Mouse (Mus musculus) limb, embryonic 14.5 days (tissue): ENCODE data around the gene Cacna1b. TPM values are rescaled to one million over a fixed set of nuclear protein-coding genes. Genes with fewer than 3 reads are reported as not detected.
A peak's percentile ranks its signal among the peaks of the same experiment; 100 is the strongest.

Experiments
- ATAC-seq: fragments of 200-750 bp; cut with Nextera tagmentation; 2 replicates; pipeline ENCODE4 v1.8.0; 2017; ENCODE audit warnings: low read depth, moderate number of reproducible peaks, moderate TSS enrichment; ENCODE audit not compliant: low FRiP score
- DNase-seq: peaks from one replicate; pipeline ENCODE4 v3.0.0-alpha.2; 2015; ENCODE audit warnings: low spot score
- H3K27ac ChIP-seq: fragments of 300-500 bp; sonication (generic); replicated peaks from 2 replicates; pipeline ENCODE4 v1.5.1; 2014; ENCODE audit warnings: low read depth, mild to moderate bottlenecking, low read length, moderate library complexity, mixed read lengths
- H3K27me3 ChIP-seq: fragments of 300-500 bp; sonication (generic); 2 replicates; pipeline ENCODE4 v1.6.1; 2014; ENCODE audit warnings: low read length, mixed read lengths; ENCODE audit not compliant: control insufficient read depth, insufficient read depth
- H3K36me3 ChIP-seq: fragments of 300-500 bp; sonication (generic); 2 replicates; pipeline ENCODE4 v1.6.1; 2014; ENCODE audit warnings: mild to moderate bottlenecking, low read length, moderate library complexity, mixed read lengths; ENCODE audit not compliant: control insufficient read depth, insufficient read depth
- H3K4me1 ChIP-seq: fragments of 300-500 bp; sonication (generic); 2 replicates; pipeline ENCODE4 v1.6.1; 2014; ENCODE audit warnings: antibody characterized with exemption, low read length, mixed read lengths; ENCODE audit not compliant: control insufficient read depth, insufficient read depth
- H3K4me2 ChIP-seq: fragments of 300-500 bp; sonication (generic); replicated peaks from 2 replicates; pipeline ENCODE4 v1.6.1; 2014; ENCODE audit warnings: low read depth, mild to moderate bottlenecking, low read length, moderate library complexity; ENCODE audit not compliant: severe bottlenecking
- H3K4me3 ChIP-seq: fragments of 300-500 bp; sonication (generic); replicated peaks from 2 replicates; pipeline ENCODE4 v1.5.1; 2014; ENCODE audit warnings: low read length
- H3K9ac ChIP-seq: fragments of 300-500 bp; sonication (generic); 2 replicates; pipeline ENCODE4 v1.6.1; 2014; ENCODE audit warnings: mild to moderate bottlenecking, low read depth, low read length, moderate library complexity; ENCODE audit not compliant: severe bottlenecking
- H3K9me3 ChIP-seq: fragments of 300-500 bp; sonication (generic); 2 replicates; pipeline ENCODE4 v1.6.1; 2016; ENCODE audit warnings: low read length; ENCODE audit not compliant: control insufficient read depth
- POLR2A ChIP-seq: fragments of 200-500 bp; IDR thresholded peaks from 2 replicates; pipeline ENCODE4 v1.8.0; 2012; ENCODE audit warnings: inconsistent platforms, mild to moderate bottlenecking, moderate library complexity, borderline replicate concordance; ENCODE audit not compliant: insufficient read depth, insufficient read length; ENCODE audit errors: extremely low read depth
- WGBS: fragments of 180-500 bp; shearing (Covaris S2); extraction: QIAGEN DNeasy Blood & Tissue Kit; methylation state at CpG from one replicate; pipeline ENCODE4 v1.1.7; 2014; 5-methylcytosine and 5-hydroxymethylcytosine counted together
- polyA plus RNA-seq, 2 experiments: library from polyadenylated mRNA; depleted of rRNA in 1 of 2; stranded (reverse) in 1 of 2; unstranded in 1 of 2; fragments of >200 nt; fragmentation: Nextera tagmentation in 1 of 2; extraction: Ambion mirVana in 1 of 2; gene quantifications; 2 replicates each; pipeline versions ENCODE4 v1.2.1 to v1.2.3; 2012 to 2014

Cacna1b gene
- polyA plus RNA-seq, 2 experiments, result 1.4 to 2.7 TPM

GRCm38 (mm10) chr2:24685347-24685746 lies 77.6 kb downstream of the Cacna1b start:
- H3K36me3 ChIP-seq, result no peaks in the 10 kb centered on the region
- no peak for TF ChIP-seq POLR2A
- H3K9ac ChIP-seq, result no peak overlapping the region
- H3K4me3 ChIP-seq, result no peak overlapping the region
- H3K4me1 ChIP-seq, result no peaks in the 10 kb centered on the region
- DNase-seq, result no peak
- no peaks in the 10 kb centered on the region for H3K9me3 ChIP-seq
- WGBS, result 72% methylated on average over 5 of the region's 5 CpGs
- no peak overlapping the region for H3K27ac ChIP-seq
- no peak overlapping the region for H3K4me2 ChIP-seq
- ATAC-seq, result no peak
- no peaks in the 10 kb centered on the region for H3K27me3 ChIP-seq

GRCm38 (mm10) chr2:24684796-24685195 lies 78.2 kb downstream of the Cacna1b start:
- no peak for ATAC-seq
- Histone ChIP-seq H3K4me3 (no peak overlapping the region), H3K4me2 (no peak overlapping the region), H3K9ac (no peak overlapping the region), H3K27me3 (no peaks in the 10 kb centered on the region), H3K9me3 (no peaks in the 10 kb centered on the region), H3K36me3 (no peaks in the 10 kb centered on the region), H3K4me1 (no peaks in the 10 kb centered on the region), H3K27ac (no peak overlapping the region)
- DNase-seq, result no peak
- WGBS, result 86% methylated on average over 4 of the region's 4 CpGs
- no peak for TF ChIP-seq POLR2A

GRCm38 (mm10) chr2:24683266-24683665 lies 79.7 kb downstream of the Cacna1b start:
- 62% methylated on average over 3 of the region's 3 CpGs for WGBS
- ATAC-seq (no peak), DNase-seq (no peak)
- Histone ChIP-seq H3K4me2 (no peak overlapping the region), H3K27ac (no peak overlapping the region), H3K27me3 (peaks cover 4% of the 10 kb centered on the region; the same call in 1 of the 2 replicates), H3K9ac (no peak overlapping the region), H3K9me3 (no peaks in the 10 kb centered on the region), H3K4me1 (no peaks in the 10 kb centered on the region), H3K36me3 (no peaks in the 10 kb centered on the region), H3K4me3 (no peak overlapping the region)
- no peak for TF ChIP-seq POLR2A

- Histone ChIP-seq H3K4me3 (no peak overlapping the region), H3K4me1 (no peaks in the 10 kb centered on the region), H3K36me3 (no peaks in the 10 kb centered on the region), H3K27me3 (peaks cover 4% of the 10 kb centered on the region; the same call in 1 of the 2 replicates), H3K9me3 (no peaks in the 10 kb centered on the region), H3K9ac (no peak overlapping the region), H3K4me2 (no peak overlapping the region), H3K27ac (no peak overlapping the region)
- 93% methylated on average over 1 of the region's 1 CpGs for WGBS
- ATAC-seq (no peak), DNase-seq (no peak)
- no peak for TF ChIP-seq POLR2A
These were observed 82.2 kb downstream of the Cacna1b start for GRCm38 (mm10) chr2:24680731-24681130.

GRCm38 (mm10) chr2:24680176-24680575 lies 82.8 kb downstream of the Cacna1b start:
- Histone ChIP-seq H3K36me3 (no peaks in the 10 kb centered on the region), H3K27ac (no peak overlapping the region), H3K4me2 (no peak overlapping the region), H3K9me3 (no peaks in the 10 kb centered on the region), H3K27me3 (peaks cover 4% of the 10 kb centered on the region; the same call in 1 of the 2 replicates), H3K9ac (no peak overlapping the region), H3K4me1 (no peaks in the 10 kb centered on the region), H3K4me3 (no peak overlapping the region)
- ATAC-seq (no peak), DNase-seq (no peak)
- WGBS, result 88% methylated on average over 2 of the region's 2 CpGs
- TF ChIP-seq POLR2A, result no peak

GRCm38 (mm10) chr2:24679012-24679651 lies 83.8 kb downstream of the Cacna1b start:
- ATAC-seq (0 out of 2 replicates have a peak, but pooled peaks have one; percentile 41), DNase-seq (peak; percentile 19)
- TF ChIP-seq POLR2A, result no peak
- Histone ChIP-seq H3K4me2 (peak overlapping the region; percentile 47), H3K4me3 (peak overlapping the region; percentile 25), H3K9me3 (no peaks in the 10 kb centered on the region), H3K27me3 (peaks cover 4% of the 10 kb centered on the region; the same call in 1 of the 2 replicates), H3K36me3 (no peaks in the 10 kb centered on the region), H3K27ac (no peak overlapping the region), H3K4me1 (no peaks in the 10 kb centered on the region), H3K9ac (peak overlapping the region; percentile 25; the same call in 1 of the 2 replicates)
- WGBS, result 30% methylated on average over 48 of the region's 50 CpGs
